Mouse (Mus musculus) liver, embryonic 15.5 days (tissue): ENCODE results near the gene Ptpro. TPM values are rescaled to one million over a fixed set of nuclear protein-coding genes. Genes with fewer than 3 reads are reported as not detected.

Experiments used
- ATAC-seq: fragments of 200-750 bp; cut with Nextera tagmentation; 2 replicates; pipeline ENCODE4 v1.8.0; 2017; ENCODE audit warnings: moderate number of reproducible peaks, mild to moderate bottlenecking, moderate library complexity; ENCODE audit not compliant: insufficient read depth
- H3K27ac ChIP-seq: fragments of 300-500 bp; sonication (generic); replicated peaks from 2 replicates; pipeline ENCODE4 v1.5.1; 2015; ENCODE audit warnings: mild to moderate bottlenecking, inconsistent platforms
- H3K27me3 ChIP-seq: fragments of 300-500 bp; sonication (generic); 2 replicates; pipeline ENCODE4 v1.6.1; 2015; ENCODE audit warnings: mild to moderate bottlenecking, inconsistent platforms
- H3K36me3 ChIP-seq: fragments of 300-500 bp; sonication (generic); replicated peaks from 2 replicates; pipeline ENCODE4 v1.6.1; 2015; ENCODE audit warnings: moderate library complexity, mild to moderate bottlenecking, inconsistent platforms
- H3K4me1 ChIP-seq: fragments of 300-500 bp; sonication (generic); replicated peaks from 2 replicates; pipeline ENCODE4 v1.6.1; 2015; ENCODE audit warnings: inconsistent platforms
- H3K4me2 ChIP-seq: fragments of 300-500 bp; sonication (generic); 2 replicates; pipeline ENCODE4 v1.6.1; 2015; ENCODE audit warnings: moderate library complexity, mild to moderate bottlenecking, inconsistent platforms
- H3K4me3 ChIP-seq: fragments of 300-500 bp; sonication (generic); replicated peaks from 2 replicates; pipeline ENCODE4 v1.5.1; 2015; ENCODE audit warnings: mild to moderate bottlenecking, inconsistent platforms
- H3K9ac ChIP-seq: fragments of 300-500 bp; sonication (generic); 2 replicates; pipeline ENCODE4 v1.6.1; 2015; ENCODE audit warnings: moderate library complexity, mild to moderate bottlenecking, inconsistent platforms
- H3K9me3 ChIP-seq: fragments of 300-500 bp; sonication (generic); replicated peaks from 2 replicates; pipeline ENCODE4 v1.6.1; 2016; ENCODE audit warnings: inconsistent platforms
- WGBS: fragments of 180-500 bp; shearing (Covaris S2); methylation state at CpG from one replicate; pipeline ENCODE4 v1.1.7; 2015; ENCODE audit warnings: mixed read lengths; ENCODE audit not compliant: insufficient replicate concordance; 5-methylcytosine and 5-hydroxymethylcytosine counted together
- polyA plus RNA-seq: library from polyadenylated mRNA; unstranded; fragments of >200 nt; fragmentation: Nextera tagmentation; extraction: Ambion mirVana; gene quantifications from 2 replicates; pipeline ENCODE4 v1.2.1, GENCODE M21; 2015

Gene Ptpro
- polyA plus RNA-seq, 1 experiment from 2014 or later, result 1.5 TPM

- Histone ChIP-seq H3K27me3 (no peaks in the 10 kb centered on the region), H3K36me3 (no peaks in the 10 kb centered on the region), H3K9me3 (no peaks in the 10 kb centered on the region), H3K4me1 (no peaks in the 10 kb centered on the region), H3K27ac (no peak overlapping the region), H3K9ac (no peak overlapping the region), H3K4me2 (no peak overlapping the region), H3K4me3 (no peak overlapping the region)
- 66% methylated on average over 7 of the region's 7 CpGs for WGBS
- ATAC-seq, result no peak
These were observed 250.9 kb downstream of the Ptpro start for GRCm38 (mm10) chr6:137503009-137503408.

- H3K9me3 ChIP-seq, result no peaks in the 10 kb centered on the region
- H3K36me3 ChIP-seq, result no peaks in the 10 kb centered on the region
- no peak overlapping the region for H3K4me3 ChIP-seq
- no peak overlapping the region for H3K9ac ChIP-seq
- H3K27ac ChIP-seq, result no peak overlapping the region
- ATAC-seq, result no peak
- no peaks in the 10 kb centered on the region for H3K27me3 ChIP-seq
- no peaks in the 10 kb centered on the region for H3K4me1 ChIP-seq
- 62% methylated on average over 8 of the region's 8 CpGs for WGBS
- H3K4me2 ChIP-seq, result no peak overlapping the region
These were observed 251.3 kb downstream of the Ptpro start for GRCm38 (mm10) chr6:137503462-137503861.

- 30% methylated on average over 1 of the region's 1 CpGs for WGBS
These were observed 251.9 kb downstream of the Ptpro start for GRCm38 (mm10) chr6:137504052-137504451.

GRCm38 (mm10) chr6:137505555-137506227, 253.6 kb downstream of the Ptpro start:
- Histone ChIP-seq H3K9me3 (no peaks in the 10 kb centered on the region), H3K36me3 (no peaks in the 10 kb centered on the region), H3K4me3 (no peak overlapping the region), H3K9ac (no peak overlapping the region), H3K4me2 (no peak overlapping the region), H3K27me3 (no peaks in the 10 kb centered on the region), H3K27ac (no peak overlapping the region), H3K4me1 (no peaks in the 10 kb centered on the region)
- ATAC-seq, result no peak
- WGBS, result 23% methylated on average over 3 of the region's 3 CpGs

More at GRCm38 (mm10) chr6:137504052-137504451, 251.9 kb downstream of the Ptpro start:
- no peak overlapping the region for H3K4me2 ChIP-seq
- H3K4me1 ChIP-seq, result no peaks in the 10 kb centered on the region
- H3K9me3 ChIP-seq, result no peaks in the 10 kb centered on the region
- H3K36me3 ChIP-seq, result no peaks in the 10 kb centered on the region
- H3K27ac ChIP-seq, result no peak overlapping the region
- no peak overlapping the region for H3K4me3 ChIP-seq
- H3K27me3 ChIP-seq, result no peaks in the 10 kb centered on the region
- ATAC-seq, result no peak
- no peak overlapping the region for H3K9ac ChIP-seq

- WGBS, result 80% methylated on average over 7 of the region's 7 CpGs
- no peak for ATAC-seq
- H3K4me1 ChIP-seq, result no peaks in the 10 kb centered on the region
These were observed 254.4 kb downstream of the Ptpro start for GRCm38 (mm10) chr6:137506563-137506962.

GRCm38 (mm10) chr6:137508936-137509335, 256.8 kb downstream of the Ptpro start:
- H3K4me2 ChIP-seq, result no peak overlapping the region
- no peaks in the 10 kb centered on the region for H3K9me3 ChIP-seq
- no peak overlapping the region for H3K27ac ChIP-seq
- no peak overlapping the region for H3K9ac ChIP-seq
- no peaks in the 10 kb centered on the region for H3K4me1 ChIP-seq
- no peaks in the 10 kb centered on the region for H3K36me3 ChIP-seq
- ATAC-seq, result no peak
- WGBS, result 78% methylated on average over 19 of the region's 19 CpGs
- no peak overlapping the region for H3K4me3 ChIP-seq
- H3K27me3 ChIP-seq, result no peaks in the 10 kb centered on the region

More at GRCm38 (mm10) chr6:137506563-137506962, 254.4 kb downstream of the Ptpro start:
- Histone ChIP-seq H3K4me3 (no peak overlapping the region), H3K9ac (no peak overlapping the region), H3K36me3 (no peaks in the 10 kb centered on the region), H3K27me3 (no peaks in the 10 kb centered on the region), H3K9me3 (no peaks in the 10 kb centered on the region), H3K27ac (no peak overlapping the region), H3K4me2 (no peak overlapping the region)

GRCm38 (mm10) chr6:137509341-137510045, 257.4 kb downstream of the Ptpro start:
- ATAC-seq, result no peak
- no peak overlapping the region for H3K27ac ChIP-seq
- H3K9ac ChIP-seq, result no peak overlapping the region
- no peaks in the 10 kb centered on the region for H3K27me3 ChIP-seq
- H3K4me3 ChIP-seq, result no peak overlapping the region
- no peaks in the 10 kb centered on the region for H3K36me3 ChIP-seq
- no peaks in the 10 kb centered on the region for H3K9me3 ChIP-seq
- H3K4me2 ChIP-seq, result no peak overlapping the region
- WGBS, result 64% methylated on average over 14 of the region's 14 CpGs
- H3K4me1 ChIP-seq, result no peaks in the 10 kb centered on the region

- no peak overlapping the region for H3K27ac ChIP-seq
- no peak overlapping the region for H3K9ac ChIP-seq
- H3K4me3 ChIP-seq, result no peak overlapping the region
- no peaks in the 10 kb centered on the region for H3K36me3 ChIP-seq
- peak; percentile 49; the same call in 1 of the 2 replicates for ATAC-seq
- H3K4me1 ChIP-seq, result no peaks in the 10 kb centered on the region
- WGBS, result 11% methylated on average over 5 of the region's 5 CpGs
- H3K9me3 ChIP-seq, result no peaks in the 10 kb centered on the region
- no peaks in the 10 kb centered on the region for H3K27me3 ChIP-seq
- H3K4me2 ChIP-seq, result no peak overlapping the region
These were observed 260.6 kb downstream of the Ptpro start for GRCm38 (mm10) chr6:137512753-137513152.

Other genes with a start within 250 kb of the Ptpro start
- gene Rerg, start 81.8 kb upstream of the Ptpro start, polyA plus RNA-seq, result 2.7 and 2.9 TPM in 2 replicates